Mouse (Mus musculus) MEL (cell line): ENCODE results near the gene Gm11564. TPM values are rescaled to one million over a fixed set of nuclear protein-coding genes. Genes with fewer than 3 reads are reported as not detected.
"Not testable (repeated sequence)": the region's sequence is repeated elsewhere in the genome, so short reads cannot be mapped to it uniquely, and the experiment has no call there.

Experiments used
- DNase-seq: peaks from one replicate; pipeline ENCODE4 v3.0.0; 2011; ENCODE audit warnings: low read depth, low spot score
- H3K27ac ChIP-seq: 2 replicates; pipeline ENCODE4 v1.5.1; 2012; ENCODE audit warnings: low read depth, mild to moderate bottlenecking, control low read depth, low read length, moderate library complexity; ENCODE audit not compliant: control insufficient read depth
- H3K27me3 ChIP-seq, 2 experiments: fragments of 150-350 bp in 1 of 2; sonication (generic) in 1 of 2; 2 replicates each; pipeline ENCODE4 v1.6.1; 2012; ENCODE audit warnings: low read length in 2 of 2, mild to moderate bottlenecking in 2 of 2, improper control_type of control experiment in 1 of 2, moderate library complexity in 1 of 2; ENCODE audit not compliant: insufficient read depth in 2 of 2, control insufficient read depth in 1 of 2
- H3K36me3 ChIP-seq, 2 experiments: 2 replicates each; pipeline ENCODE4 v1.6.1; 2012 to 2014; ENCODE audit warnings: low read length in 2 of 2, improper control_type of control experiment in 1 of 2, inconsistent platforms in 1 of 2, mild to moderate bottlenecking in 1 of 2; ENCODE audit not compliant: insufficient read depth in 2 of 2, control insufficient read depth in 1 of 2
- H3K4me1 ChIP-seq, 2 experiments: fragments of 150-350 bp in 1 of 2; sonication (generic) in 1 of 2; 2 replicates each; pipeline ENCODE4 v1.6.1; 2012; ENCODE audit warnings: low read length in 2 of 2, improper control_type of control experiment in 1 of 2, mild to moderate bottlenecking in 1 of 2; ENCODE audit not compliant: insufficient read depth in 2 of 2, control insufficient read depth in 1 of 2
- H3K4me3 ChIP-seq, 2 experiments: fragments of 150-350 bp in 1 of 2; sonication (generic) in 1 of 2; 2 replicates each; pipeline ENCODE4 v1.5.1; 2012; ENCODE audit warnings: low read depth in 2 of 2, low read length in 2 of 2, mild to moderate bottlenecking in 2 of 2, moderate library complexity in 2 of 2, control low read depth in 1 of 2, improper control_type of control experiment in 1 of 2; ENCODE audit not compliant: control insufficient read depth in 1 of 2, insufficient read depth in 1 of 2
- H3K79me2 ChIP-seq: 2 replicates; pipeline ENCODE4 v1.6.1; 2012; ENCODE audit warnings: mild to moderate bottlenecking, low read length, moderate library complexity; ENCODE audit not compliant: control insufficient read depth, poor library complexity, insufficient read depth
- H3K9ac ChIP-seq: 2 replicates; pipeline ENCODE4 v1.6.1; 2012; ENCODE audit warnings: low read depth, mild to moderate bottlenecking, control low read depth, low read length, moderate library complexity; ENCODE audit not compliant: control insufficient read depth, poor library complexity, severe bottlenecking
- H3K9me3 ChIP-seq: fragments of 150-350 bp; sonication (generic); replicated peaks from 2 replicates; pipeline ENCODE4 v1.6.1; 2012; ENCODE audit warnings: mild to moderate bottlenecking, low read length, improper control_type of control experiment, moderate library complexity; ENCODE audit not compliant: insufficient read depth
- ETS1 ChIP-seq: IDR thresholded peaks from 2 replicates; pipeline ENCODE4 v1.6.1; 2012; ENCODE audit warnings: low read depth, mild to moderate bottlenecking, inconsistent platforms, low read length, improper control_type of control experiment, moderate library complexity
- KAT2A ChIP-seq: conservative IDR thresholded peaks from 2 replicates; pipeline ENCODE4 v1.6.1; 2012; ENCODE audit warnings: low read depth, low read length, improper control_type of control experiment, inconsistent platforms
- MAZ ChIP-seq: IDR thresholded peaks from 2 replicates; pipeline ENCODE4 v1.6.1; 2012; ENCODE audit warnings: low read depth, mild to moderate bottlenecking, inconsistent platforms, low read length, improper control_type of control experiment
- POLR2AphosphoS2 ChIP-seq: IDR thresholded peaks from 2 replicates; pipeline ENCODE4 v1.6.1; 2011; ENCODE audit warnings: low read length, improper control_type of control experiment
- POLR2AphosphoS5 ChIP-seq: IDR thresholded peaks from 2 replicates; pipeline ENCODE4 v1.6.1; 2012; ENCODE audit warnings: low read depth, borderline replicate concordance, mild to moderate bottlenecking, inconsistent platforms, low read length, moderate library complexity, mixed read lengths
- RCOR1 ChIP-seq: IDR thresholded peaks from 2 replicates; pipeline ENCODE4 v1.6.1; 2012; ENCODE audit warnings: low read depth, mild to moderate bottlenecking, inconsistent platforms, low read length, improper control_type of control experiment
- ZKSCAN1 ChIP-seq: IDR thresholded peaks from 2 replicates; pipeline ENCODE4 v1.6.1; 2012; ENCODE audit warnings: low read depth, mild to moderate bottlenecking, inconsistent platforms, low read length, improper control_type of control experiment, moderate library complexity
- polyA plus RNA-seq, 2 experiments: library from polyadenylated mRNA; stranded (reverse) in 1 of 2; unstranded in 1 of 2; fragments of >175 nt in 1 of 2; fragments of >200 nt in 1 of 2; gene quantifications; 2 replicates each; pipeline versions ENCODE4 v1.2.1 to v1.2.4; 2012; ENCODE audit warnings: low replicate concordance in 2 of 2, low read depth in 1 of 2; ENCODE audit not compliant: insufficient read length in 2 of 2, insufficient read depth in 1 of 2, missing spikeins in 1 of 2
- total RNA-seq: library from RNA; depleted of rRNA; stranded (reverse); fragments of 300-350 nt; gene quantifications from 2 replicates; pipeline ENCODE4 v1.2.3, GENCODE M21; 2012

Gene Gm11564
- total and polyA plus RNA-seq, 3 experiments = not detected

DNA sequence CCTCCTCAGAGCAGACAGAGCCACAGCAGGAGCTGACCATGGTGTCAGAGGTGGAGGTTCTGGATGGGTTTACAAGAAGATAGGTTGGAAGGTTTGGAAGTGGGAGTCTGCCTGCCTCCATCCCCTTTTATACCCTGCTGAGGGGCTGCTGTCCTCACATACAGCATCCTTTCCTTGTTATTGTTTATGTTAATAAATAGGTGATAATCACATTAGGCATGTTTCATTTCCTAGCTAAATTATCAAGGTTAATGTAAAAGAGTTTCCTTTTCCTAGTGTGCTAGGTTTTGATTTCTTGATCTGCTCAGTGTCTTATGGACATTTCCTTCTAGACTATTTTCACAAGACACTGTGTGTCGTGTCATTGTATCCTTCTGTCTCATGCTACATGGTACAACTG lies 11.1 kb downstream of the Gm11564 start, which contains the start of gene Gm11554:
Gene Gm11554, minus strand, starts transcription at position 101 of the 400 bp plus-strand sequence.
- not testable (repeated sequence) for DNase-seq, H3K27ac ChIP-seq, H3K9ac ChIP-seq, H3K9me3 ChIP-seq, H3K27me3 ChIP-seq, H3K79me2 ChIP-seq, H3K4me3 ChIP-seq, H3K4me1 ChIP-seq, H3K36me3 ChIP-seq

GRCm38 (mm10) chr11:99798832-99799231 lies 16.6 kb downstream of the Gm11564 start, which contains the start of gene Gm11569:
Gm11569 (minus strand) TSS chr11:99798932.
- H3K27ac ChIP-seq, H3K9ac ChIP-seq, H3K79me2 ChIP-seq, H3K9me3 ChIP-seq, DNase-seq, H3K27me3 ChIP-seq, H3K36me3 ChIP-seq, H3K4me3 ChIP-seq, H3K4me1 ChIP-seq: not testable (repeated sequence)

DNA sequence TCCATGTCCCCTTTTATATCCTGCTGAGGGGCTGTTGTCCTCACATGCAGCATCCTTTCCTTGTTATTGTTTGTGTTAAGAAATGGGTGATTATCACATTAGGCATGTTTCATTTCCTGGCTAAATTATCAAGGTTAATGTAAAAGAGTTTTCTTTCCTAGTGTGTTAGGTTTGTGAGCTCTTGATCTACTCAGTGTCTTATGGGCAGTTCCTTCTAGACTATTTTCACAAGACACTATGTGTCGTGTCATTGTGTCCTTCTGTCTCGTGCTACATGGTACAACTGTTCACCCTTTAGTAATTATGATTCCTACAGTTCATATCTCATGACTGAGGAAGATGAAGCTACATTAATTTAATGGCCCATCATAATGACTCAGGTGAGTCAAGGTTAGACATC lies 22.1 kb downstream of the Gm11564 start, which contains the start of gene Gm11596:
Gene Gm11596, minus strand, starts transcription at position 101 of the 400 bp plus-strand sequence.
- no peaks in the 10 kb centered on the region for H3K4me1 ChIP-seq
- no peak for TF ChIP-seq MAZ
- TF ChIP-seq, all 39 proteins: peak for 0
- Histone ChIP-seq H3K36me3 (no peaks in the 10 kb centered on the region), H3K27me3 (no peaks in the 10 kb centered on the region), H3K27ac (no peak within 1 kb of the TSS), H3K9ac (no peak within 1 kb of the TSS), H3K9me3 (no peaks in the 10 kb centered on the region; the same call in 1 of the 2 replicates), H3K4me3 (no peak within 1 kb of the TSS), H3K79me2 (no peaks in the 10 kb centered on the region)
- no peak for DNase-seq

- not testable (repeated sequence) for H3K79me2 ChIP-seq, H3K4me1 ChIP-seq, H3K9me3 ChIP-seq, H3K4me3 ChIP-seq, H3K27ac ChIP-seq, DNase-seq, H3K36me3 ChIP-seq, H3K27me3 ChIP-seq, H3K9ac ChIP-seq
Measured at GRCm38 (mm10) chr11:99784900-99785299, 30.6 kb downstream of the Gm11564 start, which contains the start of gene Krtap4-9. Krtap4-9 (plus strand) TSS chr11:99785200.

DNA sequence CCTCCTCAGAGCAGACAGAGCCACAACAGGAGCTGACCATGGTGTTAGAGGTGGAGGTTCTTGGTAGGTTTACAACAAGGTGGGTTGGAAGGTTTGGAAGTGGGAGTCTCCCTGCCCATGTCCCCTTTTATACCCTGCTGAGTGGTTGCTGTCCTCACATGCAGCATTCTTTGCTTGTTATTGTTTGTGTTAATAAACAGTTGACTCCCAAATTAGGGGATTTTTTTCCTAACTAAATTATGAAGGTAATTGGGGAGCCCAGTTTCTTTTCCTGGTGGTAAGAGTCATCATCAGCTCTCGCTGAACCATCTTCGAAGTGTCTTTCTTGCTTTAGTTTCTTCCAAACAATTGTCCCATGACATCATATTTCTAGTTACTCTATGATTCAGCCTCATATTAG lies 34.9 kb downstream of the Gm11564 start, which contains the start of gene Krtap4-8:
Gene Krtap4-8, minus strand, starts transcription at position 101 of the 400 bp plus-strand sequence.
- no peak for DNase-seq
- Histone ChIP-seq H3K36me3 (no peaks in the 10 kb centered on the region), H3K9ac (no peak within 1 kb of the TSS), H3K4me3 (no peak within 1 kb of the TSS), H3K27ac (no peak within 1 kb of the TSS), H3K4me1 (no peaks in the 10 kb centered on the region)
- TF ChIP-seq ETS1 = no peak
- no peak for TF ChIP-seq KAT2A
- no peak for TF ChIP-seq POLR2AphosphoS2
- TF ChIP-seq RCOR1 = no peak
- no peak for TF ChIP-seq ZKSCAN1
- TF ChIP-seq POLR2AphosphoS5 = no peak
- TF ChIP-seq, all 39 proteins: peak for 0
- Histone ChIP-seq H3K9me3 (no peaks in the 10 kb centered on the region), H3K79me2 (no peaks in the 10 kb centered on the region), H3K27me3 (no peaks in the 10 kb centered on the region)
